Mouse (Mus musculus) forelimb bud, embryonic 11.5 days (tissue): ENCODE measurements around the gene Eif4enif1.
"Not testable (repeated sequence)": the region's sequence is repeated elsewhere in the genome, so short reads cannot be mapped to it uniquely, and the experiment has no call there.

Experiments
- DNase-seq: peaks from one replicate; pipeline ENCODE4 v3.0.0-alpha.2; 2012; ENCODE audit warnings: low read depth, low spot score

Gene Eif4enif1

GRCm38 (mm10) chr11:3202231-3202701 lies at the start of gene Eif4enif1:
Gene Eif4enif1, plus strand, starts transcription at chr11:3202392.
- peak; percentile 93 for DNase-seq

GRCm38 (mm10) chr11:3153666-3154397 lies 48.4 kb upstream of the Eif4enif1 start:
- peak; percentile 36 for DNase-seq

GRCm38 (mm10) chr11:3156991-3157390 lies 45.2 kb upstream of the Eif4enif1 start:
- DNase-seq = not testable (repeated sequence)

DNA sequence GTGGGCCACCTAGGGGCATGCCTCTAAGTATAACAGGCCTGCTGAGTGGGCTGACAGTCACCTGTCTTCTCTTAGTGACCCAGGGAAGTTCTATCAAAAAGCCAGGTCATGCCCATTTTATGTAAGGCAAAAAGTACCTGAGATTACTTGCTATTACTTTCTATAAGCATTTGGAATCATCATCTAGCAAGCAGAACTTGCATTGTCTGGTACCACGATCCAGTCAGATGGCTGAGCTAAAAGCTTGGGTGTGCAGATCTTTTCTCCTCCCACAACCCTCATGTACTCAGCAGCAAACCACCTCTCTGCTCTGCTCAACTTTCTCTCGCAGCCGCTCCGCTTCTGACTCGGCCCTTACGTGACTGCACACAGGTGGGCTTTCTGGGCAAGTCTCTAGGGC lies 44.2 kb upstream of the Eif4enif1 start:
- not testable (repeated sequence) for DNase-seq

DNA sequence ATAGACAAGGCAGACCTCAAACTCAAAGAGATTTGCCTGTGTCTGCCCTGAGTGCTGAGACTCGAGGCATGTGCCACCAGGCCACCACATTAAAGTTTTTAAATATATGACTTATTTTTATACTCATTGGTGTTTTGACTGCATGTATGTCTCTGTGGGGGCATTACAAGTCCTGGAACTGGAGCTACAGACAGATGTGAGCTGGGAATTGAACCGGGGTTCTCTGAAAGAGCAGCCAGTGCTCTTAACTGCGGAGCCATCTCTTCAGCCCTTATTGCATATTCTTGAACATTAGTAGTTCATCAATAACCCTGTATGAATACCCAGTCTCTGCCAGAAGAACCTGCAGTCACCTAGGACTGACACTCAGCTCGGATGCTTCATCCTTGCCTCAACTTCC lies 43.4 kb upstream of the Eif4enif1 start:
- not testable (repeated sequence) for DNase-seq

DNA sequence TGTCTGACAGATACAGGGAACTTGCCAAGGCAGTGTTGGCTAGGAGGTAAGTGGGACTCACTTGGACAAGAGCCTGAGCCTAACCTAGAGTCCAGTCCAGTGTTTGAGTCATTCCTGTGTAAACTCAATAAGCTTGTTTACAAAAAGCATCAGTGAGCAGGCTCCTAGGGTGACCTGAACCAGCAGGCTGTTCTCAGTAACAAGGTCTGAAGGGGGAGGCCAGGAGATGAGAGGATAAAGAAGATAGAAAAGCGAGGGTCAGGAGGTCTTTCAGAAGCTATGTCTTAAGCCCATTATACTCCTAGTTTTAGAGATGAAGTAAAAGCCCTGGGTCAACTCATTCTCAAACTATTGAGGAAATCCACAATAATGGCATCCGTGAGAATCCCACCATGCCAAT lies 40.8 kb upstream of the Eif4enif1 start:
- DNase-seq = not testable (repeated sequence)

DNA sequence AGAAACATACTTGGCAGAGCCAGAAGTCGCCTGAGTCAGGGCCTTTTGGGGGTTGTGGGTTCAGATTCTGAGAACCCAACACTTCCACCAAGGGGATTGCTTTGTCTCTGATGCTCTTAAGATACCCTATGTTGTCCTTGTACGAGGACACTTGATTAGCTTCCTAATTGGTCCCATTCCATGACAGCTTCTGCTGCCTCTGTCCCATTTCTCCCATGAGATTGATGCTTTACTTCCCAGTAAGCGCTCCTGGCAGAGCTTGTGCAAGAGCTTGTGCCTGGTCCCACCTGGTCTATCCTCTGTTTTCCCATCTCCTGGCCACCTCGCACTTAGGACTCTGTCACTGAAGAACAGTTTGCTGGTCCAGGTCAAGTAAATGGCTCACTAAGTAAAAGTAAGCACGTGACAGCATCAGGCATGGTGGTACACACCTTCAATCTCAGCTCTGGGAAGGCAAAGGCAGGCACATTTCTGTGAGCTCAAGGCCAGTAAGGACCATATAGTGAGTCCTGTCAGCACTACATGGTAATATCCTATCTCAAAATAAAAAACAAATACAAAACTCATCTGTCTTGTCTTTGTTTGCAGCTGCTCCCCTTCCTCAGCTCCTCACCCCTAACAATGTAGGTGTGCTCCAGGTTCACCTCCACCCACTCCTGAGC lies 39.8 kb upstream of the Eif4enif1 start:
- peak; percentile 21 for DNase-seq

DNA sequence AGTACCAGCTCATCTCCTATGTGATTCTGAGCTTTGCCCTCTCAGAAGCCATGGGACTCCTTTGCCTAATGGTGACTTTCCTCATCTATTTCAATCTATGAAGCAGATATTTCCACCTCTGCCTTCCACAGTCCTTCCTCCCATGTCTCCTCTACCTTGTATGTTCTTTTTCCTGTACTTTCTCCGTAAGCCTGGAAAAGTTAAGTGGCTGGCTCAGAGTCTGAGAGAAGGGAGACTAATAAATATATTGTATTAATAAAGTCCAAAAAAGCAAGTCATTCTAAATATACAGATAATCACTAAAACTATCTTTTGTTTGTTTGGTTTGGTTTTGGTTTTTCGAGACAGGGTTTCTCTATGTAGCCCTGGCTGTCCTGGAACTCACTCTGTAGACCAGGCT lies 39.1 kb upstream of the Eif4enif1 start:
- not testable (repeated sequence) for DNase-seq

DNA sequence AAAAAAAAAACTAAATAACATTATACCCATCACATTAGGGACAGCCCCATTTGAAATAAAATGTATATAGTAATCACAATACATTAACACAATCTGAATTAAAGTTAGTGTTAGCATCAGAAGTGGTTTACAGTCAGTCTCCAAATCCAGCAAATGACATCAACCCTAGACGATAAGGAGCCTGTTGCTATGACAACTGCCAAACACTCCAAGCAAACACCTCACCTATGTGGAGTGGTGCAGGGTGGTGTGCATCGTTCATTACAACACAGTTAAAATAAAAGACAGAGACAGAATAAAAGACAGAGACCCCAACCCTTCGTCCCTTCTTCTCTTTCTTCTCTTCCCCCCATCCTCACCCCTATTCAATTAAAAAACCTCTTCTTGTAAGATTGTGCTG lies 38.5 kb upstream of the Eif4enif1 start:
- DNase-seq = not testable (repeated sequence)

DNA sequence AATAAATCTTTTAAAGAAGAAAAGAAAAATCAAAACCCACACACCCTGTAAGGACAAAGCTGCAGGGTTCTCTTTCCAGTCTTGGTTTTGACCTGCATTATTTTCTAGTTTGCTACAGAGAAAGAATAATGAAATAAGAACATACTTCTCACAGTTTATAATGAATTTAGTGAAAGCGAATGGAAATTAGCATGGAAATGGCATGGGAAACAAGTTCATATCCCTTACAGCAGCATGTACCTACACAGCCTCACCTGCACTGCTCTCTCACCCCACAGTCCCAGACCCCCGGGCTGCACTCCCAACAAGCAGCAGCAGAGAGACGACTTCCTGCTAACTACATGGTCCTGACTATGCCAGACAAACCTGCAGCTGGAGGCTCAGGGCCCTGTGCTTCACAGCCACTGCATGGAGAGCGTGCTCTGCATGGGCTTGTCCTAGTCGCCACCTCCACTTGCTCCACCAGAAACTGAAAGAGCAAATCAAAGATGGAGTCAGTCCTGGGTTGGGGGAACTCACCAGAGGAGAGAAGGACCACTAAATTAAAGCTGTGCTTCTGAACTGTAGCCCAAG lies 36.9 kb upstream of the Eif4enif1 start:
- DNase-seq = peak; percentile 32

- peak; percentile 16 for DNase-seq
These were observed 35.9 kb upstream of the Eif4enif1 start for GRCm38 (mm10) chr11:3166321-3166720.

- not testable (repeated sequence) for DNase-seq
These were observed 35.1 kb upstream of the Eif4enif1 start for GRCm38 (mm10) chr11:3167129-3167528.

GRCm38 (mm10) chr11:3167571-3168001 lies 34.6 kb upstream of the Eif4enif1 start:
- peak; percentile 25 for DNase-seq

GRCm38 (mm10) chr11:3169042-3169441 lies 33.1 kb upstream of the Eif4enif1 start:
- not testable (repeated sequence) for DNase-seq

DNA sequence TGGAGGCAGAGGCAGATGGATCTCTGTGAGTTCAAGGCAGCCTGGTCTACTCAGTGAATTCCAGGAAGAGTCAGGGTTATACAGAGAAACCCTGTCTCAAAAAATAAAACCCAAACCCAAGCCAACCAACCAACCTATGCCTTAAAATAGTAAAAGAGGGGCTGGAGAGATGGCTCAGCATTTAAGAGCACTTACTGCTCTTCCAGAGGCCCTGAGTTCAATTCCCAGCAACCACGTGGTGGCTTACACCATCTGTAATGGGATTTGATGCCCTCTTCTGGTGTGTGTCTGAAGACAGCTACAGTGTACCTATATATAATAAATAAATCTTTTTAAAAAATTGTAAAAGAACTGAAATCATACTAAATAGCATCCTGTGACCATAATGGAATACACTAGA lies 30.3 kb upstream of the Eif4enif1 start:
- not testable (repeated sequence) for DNase-seq

GRCm38 (mm10) chr11:3172526-3172925 lies 29.7 kb upstream of the Eif4enif1 start:
- not testable (repeated sequence) for DNase-seq

DNA sequence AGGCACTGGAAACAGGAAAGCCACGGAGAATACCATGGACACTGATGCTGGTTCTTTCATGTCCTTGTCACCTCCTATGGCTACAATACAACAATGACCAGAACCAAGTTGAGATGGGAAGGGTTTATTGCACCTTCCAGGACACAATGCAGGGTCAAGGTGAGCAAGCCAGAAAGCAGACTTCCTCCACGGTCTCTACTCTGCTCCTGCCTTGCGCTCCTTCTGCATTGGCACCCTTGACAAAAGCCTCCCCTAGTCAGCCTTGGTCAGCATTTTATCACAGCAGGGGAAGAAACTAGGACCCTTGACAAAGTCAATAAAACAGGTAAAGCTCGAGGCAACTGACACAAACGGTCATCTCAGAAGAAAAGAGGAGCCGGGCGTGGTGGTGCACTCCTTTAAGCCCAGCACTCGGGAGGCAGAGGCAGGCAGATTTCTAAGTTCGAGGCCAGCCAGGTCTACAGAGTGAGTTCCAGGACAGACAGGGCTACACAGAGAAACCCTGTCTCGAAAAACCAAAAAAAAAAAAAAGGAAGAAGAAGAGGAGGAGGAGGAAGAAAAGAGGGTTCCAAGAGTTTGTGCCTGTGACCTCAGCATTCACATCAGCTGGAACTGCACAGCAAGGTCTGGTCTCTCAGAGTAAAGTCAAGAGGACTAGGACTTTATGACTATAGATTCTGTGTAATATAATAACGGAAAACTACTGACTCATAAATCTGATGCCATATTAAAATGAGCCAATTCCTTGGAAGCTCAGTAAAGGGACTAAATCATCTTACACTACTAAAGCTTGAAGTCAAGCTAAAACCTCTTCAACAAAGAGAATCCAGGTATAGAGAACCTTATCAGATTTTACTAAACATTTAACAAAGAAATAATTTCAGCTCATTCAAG lies 28.5 kb upstream of the Eif4enif1 start:
- DNase-seq = peak; percentile 29

- DNase-seq = not testable (repeated sequence)
These were observed 23.0 kb upstream of the Eif4enif1 start for GRCm38 (mm10) chr11:3178968-3179725.

- not testable (repeated sequence) for DNase-seq
These were observed 22.5 kb upstream of the Eif4enif1 start for GRCm38 (mm10) chr11:3179726-3180092.

- DNase-seq = not testable (repeated sequence)
These were observed 21.6 kb upstream of the Eif4enif1 start for GRCm38 (mm10) chr11:3180510-3181160.
